Mouse (Mus musculus): Measurements from ENCODE around the gene Ddx6.
"Not testable (repeated sequence)": the region's sequence is repeated elsewhere in the genome, so short reads cannot be mapped to it uniquely, and the experiment has no call there.

Gene Ddx6

DNA sequence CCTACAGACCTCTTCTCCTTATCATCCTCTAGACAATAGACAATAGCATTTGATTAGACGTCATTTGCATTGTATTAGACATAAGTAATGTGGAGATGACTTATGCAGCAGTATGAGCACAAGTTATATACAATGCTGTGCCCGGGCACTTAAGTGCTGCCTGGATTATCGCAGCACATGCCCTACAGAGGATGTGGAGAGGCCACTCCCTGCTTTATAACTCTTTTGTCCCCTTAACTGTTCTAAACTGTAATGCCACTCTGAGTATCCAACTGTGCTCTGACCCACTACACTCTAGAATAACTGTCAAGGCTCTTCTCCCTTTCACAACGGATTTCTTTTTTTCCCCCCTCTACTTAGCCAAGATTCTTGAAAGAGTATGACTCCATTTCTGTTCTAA is 10.8 kb upstream of the Ddx6 start:
- DNase-seq (ENCODE audit: low read depth): no peak

DNA sequence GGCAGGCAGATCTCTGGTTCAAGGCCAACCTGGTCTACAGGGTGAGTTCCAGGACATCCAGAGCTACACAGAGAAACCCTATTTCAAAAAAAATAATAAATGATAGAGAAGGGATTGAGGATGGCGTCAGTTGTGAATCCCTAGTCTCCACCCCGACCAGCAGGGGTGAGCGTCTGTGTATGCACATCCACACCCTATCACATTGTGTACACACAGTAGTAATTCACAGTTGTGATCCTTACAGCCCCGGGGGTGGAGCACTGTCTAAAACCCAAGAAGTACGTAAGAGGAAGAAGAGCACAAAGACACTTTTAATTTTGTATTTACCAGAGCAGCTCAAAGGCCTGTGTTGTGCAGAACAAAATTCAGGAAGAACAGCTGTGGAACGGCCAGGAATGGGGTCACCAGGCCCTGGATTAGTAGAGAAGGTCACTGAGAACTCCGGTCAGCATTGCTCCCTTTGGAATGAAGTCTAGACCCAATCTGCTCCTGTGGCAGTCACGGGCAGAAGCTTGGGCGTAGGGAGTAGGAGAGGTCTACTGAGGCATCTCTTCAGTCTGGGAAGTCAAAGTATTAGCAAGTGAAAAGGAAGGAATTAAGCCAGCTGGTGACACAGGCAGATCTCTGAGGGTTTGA is 9.7 kb upstream of the Ddx6 start:
- DNase-seq (ENCODE audit: low read depth): no peak

DNA sequence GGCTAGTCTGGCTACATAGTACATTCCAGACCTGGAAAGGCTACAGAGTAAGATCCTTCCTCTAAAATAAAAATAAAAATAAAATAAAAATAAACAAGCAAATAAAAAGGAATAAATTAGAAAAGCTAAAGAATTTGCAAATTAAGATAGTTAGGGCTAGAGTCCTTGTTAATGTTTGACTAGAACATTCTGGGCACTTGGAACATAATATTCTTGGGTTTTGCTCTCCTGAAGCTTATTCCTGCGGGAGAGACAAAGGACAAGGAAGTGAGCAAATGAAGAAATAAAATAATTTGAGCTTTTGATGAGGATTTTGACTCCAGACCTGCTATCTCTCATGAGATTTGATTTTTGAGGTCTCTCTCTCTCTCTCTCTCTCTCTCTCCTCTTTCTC is 9.2 kb upstream of the Ddx6 start:
- DNase-seq (ENCODE audit: low read depth): no peak

GRCm38 (mm10) chr9:44597742-44598141 is 7.0 kb upstream of the Ddx6 start:
- no peak for DNase-seq (ENCODE audit: low read depth)

DNA sequence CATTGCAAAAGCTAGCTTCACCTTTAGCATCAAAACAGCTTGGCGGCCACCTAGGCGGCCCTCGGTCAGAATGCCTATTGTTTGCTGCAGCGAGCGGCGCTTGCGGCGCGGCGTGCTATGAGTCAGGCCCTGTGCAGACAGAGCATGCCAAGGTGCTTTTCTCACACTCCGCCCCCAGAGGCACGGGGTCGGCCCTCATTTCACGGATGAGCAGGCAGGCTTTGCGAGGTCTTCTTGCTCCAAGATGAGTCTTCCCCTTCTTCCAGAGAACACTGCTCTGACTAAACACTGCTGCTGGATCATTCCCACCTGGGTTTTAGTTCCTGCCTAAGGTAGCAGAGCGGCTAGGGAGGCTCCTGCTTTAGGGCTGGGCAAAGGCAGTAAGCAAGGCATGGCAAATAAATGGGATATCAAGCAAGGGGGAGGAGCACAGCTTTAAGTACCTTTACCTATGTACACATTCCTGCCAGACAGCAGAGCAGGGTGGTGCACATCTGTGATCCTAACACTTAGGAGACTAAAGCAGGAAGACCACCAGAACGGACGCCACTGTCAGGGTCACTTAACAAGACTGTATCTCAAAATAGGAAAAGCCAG is 5.7 kb upstream of the Ddx6 start:
- peak; percentile 25 for DNase-seq (ENCODE audit: low read depth)

DNA sequence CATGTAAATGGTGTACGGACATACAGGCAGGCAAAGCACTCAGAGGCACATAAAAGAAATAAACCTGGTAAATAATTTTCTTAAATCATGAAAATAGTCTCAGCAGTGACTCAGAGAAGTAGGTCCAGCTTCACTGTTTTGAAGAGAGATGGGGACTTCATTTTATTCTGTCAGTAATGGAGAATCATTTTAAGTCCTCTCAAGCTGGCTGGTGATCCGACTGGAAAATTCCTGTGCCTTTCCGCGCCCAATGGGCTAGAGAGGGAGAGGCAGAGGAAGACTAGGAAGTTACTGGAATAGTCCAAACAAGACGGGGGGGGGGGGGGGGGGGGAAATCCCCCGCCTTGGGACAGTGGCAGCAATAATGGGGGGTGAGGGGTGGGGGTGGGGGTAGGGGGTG is 5.1 kb upstream of the Ddx6 start:
- DNase-seq (ENCODE audit: low read depth): no peak

- DNase-seq (ENCODE audit: low read depth): no peak
These were observed 3.9 kb upstream of the Ddx6 start for GRCm38 (mm10) chr9:44600801-44601200.

DNA sequence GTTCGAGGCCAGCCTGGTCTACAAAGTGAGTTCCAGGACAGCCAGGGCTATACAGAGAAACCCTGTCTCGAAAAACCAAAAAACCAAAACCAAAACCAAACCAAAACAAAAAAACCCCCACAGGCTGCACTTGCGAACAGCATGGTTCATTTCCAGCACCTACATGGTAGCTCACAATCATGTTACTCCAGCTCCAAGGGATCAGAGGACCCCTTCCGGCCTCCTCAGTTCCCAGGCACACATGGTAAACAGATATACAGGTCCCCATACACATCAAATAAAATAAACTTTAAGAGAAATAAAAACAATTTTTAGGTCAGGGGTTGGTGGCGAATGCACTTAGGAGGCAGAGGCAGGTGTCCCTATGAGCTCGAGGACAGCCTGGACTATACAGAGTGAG is 1.9 kb upstream of the Ddx6 start:
- DNase-seq (ENCODE audit: low read depth): no peak

DNA sequence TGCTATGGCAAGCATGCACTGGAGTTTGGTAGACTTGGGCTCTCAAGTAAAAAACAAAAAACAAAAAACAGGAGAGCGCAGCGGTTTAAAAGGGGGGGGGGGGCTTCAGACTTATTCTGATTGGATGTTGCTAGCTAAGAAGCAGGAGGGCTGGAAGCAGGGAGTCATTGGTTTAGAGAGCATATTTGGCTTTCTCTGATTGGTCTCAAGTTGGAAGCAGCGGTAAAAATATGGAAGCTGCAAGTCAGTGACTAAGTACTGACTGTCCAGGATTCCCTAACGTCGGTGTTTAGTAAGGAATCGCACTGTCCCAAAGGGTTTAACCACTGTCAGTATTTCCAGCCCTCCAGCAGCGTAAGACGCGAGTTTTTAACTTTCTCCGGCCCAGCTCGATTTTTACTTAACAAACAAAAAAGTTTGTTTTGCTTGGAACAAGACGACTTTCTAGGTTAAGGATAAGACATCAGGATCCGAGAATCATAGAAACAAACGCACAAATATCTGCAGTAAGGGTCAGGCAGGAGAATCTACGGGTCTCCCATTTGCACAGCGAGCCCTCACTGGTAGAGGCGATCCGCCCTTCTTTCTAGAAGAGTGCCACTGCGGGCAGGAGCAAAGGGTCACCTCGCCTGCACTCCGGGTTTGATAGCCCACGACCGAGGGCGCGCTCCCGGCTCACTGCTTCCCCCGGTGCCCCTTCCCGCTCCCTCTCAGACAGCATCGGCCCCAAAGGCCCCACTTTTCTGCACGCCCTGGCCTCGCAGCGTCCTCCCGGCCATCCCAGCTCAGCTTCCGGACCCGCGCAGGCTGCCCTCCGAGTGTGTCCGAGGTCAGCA is 1.0 kb upstream of the Ddx6 start:
- DNase-seq (ENCODE audit: low read depth): peak; percentile 58

DNA sequence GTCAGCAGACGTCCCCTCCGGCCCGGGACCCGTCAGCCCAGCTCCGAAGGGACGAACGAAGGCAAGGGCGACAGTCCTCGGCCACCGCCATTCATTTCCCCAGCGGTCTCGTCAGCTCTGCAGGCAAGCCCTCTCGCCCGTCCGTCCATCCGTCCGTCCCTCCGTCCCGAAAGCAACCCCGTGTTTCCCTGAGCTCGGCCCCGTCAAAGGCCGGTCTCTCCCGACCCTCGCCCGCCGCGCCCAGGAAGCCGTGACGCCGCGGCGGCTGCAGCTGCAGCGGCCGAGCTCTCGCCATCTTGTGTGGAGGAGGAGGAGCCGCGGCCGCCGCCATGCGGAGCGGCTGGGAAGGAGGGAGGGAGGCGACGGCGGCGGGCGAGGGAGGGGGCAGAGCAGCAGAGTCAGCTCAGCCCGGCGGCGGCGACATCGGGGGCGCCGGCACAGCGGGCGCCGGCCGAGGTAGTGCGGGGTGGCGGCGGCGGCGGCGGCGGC is 358 bp upstream of the Ddx6 start:
- peak; percentile 60 for DNase-seq (ENCODE audit: low read depth)

DNA sequence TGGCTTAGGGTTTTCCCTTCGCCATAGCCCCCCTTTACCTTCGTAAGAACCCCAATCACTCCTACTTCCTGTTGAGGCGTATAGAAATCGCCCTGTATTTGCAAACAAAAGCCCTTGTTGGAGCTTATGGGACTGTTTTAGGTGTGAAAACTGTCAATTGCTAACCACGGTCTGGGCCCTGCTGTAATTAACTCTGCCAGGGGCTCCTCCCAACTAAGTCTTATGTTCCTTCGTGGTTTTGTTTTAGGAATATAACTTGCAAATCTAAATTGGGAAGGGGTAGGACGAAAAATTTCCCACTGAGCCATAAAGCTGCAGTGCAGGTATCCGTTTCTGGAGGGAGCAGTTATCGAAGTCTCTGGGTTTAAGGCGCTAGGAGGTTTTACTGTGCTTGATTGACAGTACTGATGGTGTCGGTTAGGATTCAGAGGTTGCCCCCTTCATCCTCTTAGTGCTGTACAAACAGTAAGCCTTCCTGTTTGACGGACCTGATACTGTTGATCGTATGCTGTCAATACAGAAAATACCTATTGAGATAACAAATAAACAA is 999 bp downstream of the Ddx6 start:
- no peak for DNase-seq (ENCODE audit: low read depth)

DNA sequence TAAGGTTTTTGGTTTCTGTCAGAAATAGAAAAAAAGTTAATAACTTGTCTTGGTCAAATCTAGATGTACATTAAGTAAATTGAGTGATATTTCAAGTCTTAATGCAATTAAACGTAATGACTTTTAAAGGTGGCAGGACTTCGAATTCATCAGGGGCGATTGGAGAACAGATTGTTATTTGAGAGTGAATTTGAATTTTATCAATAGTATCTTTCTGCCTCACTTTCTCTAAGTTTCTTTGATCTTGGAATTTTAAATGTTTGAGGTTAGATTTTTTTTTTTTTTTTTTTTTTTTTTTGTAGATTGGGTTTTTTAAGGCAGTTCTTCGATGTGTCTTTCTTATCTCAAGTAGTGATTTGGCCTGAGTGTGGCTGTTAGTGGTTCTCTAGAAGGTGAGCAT is 2.0 kb downstream of the Ddx6 start:
- DNase-seq (ENCODE audit: low read depth): no peak

DNA sequence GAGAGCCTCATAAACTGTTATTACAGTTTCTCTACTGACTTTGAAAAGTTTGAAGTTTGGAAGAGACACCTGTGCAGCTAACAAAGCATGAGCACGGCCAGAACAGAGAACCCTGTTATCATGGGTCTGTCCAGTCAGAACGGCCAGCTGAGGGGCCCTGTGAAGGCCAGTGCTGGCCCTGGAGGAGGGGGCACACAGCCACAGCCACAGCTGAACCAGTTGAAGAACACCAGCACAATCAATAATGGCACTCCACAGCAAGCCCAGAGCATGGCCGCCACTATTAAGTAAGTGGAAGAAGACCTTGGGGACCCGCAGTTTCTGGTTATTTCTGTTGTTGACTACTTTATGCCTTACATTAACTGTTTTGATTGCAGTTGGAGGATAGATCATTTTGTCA is 2.6 kb downstream of the Ddx6 start:
- DNase-seq (ENCODE audit: low read depth): no peak

GRCm38 (mm10) chr9:44610371-44610770 is 5.7 kb downstream of the Ddx6 start:
- DNase-seq (ENCODE audit: low read depth): no peak

GRCm38 (mm10) chr9:44613081-44613480 is 8.4 kb downstream of the Ddx6 start:
- DNase-seq (ENCODE audit: low read depth): not testable (repeated sequence)

GRCm38 (mm10) chr9:44621114-44621513 is 16.4 kb downstream of the Ddx6 start:
- no peak for DNase-seq (ENCODE audit: low read depth)

DNA sequence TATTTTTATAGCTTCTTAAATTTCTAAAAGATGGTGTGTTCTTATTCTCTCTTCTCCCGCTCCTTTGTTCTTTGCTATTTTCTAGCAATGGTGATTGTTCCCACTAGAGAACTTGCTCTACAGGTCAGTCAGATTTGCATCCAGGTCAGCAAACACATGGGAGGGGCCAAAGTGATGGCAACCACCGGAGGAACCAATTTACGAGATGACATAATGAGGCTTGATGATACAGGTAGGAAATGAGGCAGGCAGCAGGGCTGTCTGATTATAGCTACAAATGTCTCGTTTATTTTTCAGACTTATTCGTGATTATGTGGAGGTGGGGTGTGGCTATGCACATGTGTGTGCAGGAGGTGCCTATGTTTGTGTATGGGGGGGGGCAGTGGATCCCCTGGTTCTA is 19.7 kb downstream of the Ddx6 start:
- DNase-seq (ENCODE audit: low read depth): no peak

DNA sequence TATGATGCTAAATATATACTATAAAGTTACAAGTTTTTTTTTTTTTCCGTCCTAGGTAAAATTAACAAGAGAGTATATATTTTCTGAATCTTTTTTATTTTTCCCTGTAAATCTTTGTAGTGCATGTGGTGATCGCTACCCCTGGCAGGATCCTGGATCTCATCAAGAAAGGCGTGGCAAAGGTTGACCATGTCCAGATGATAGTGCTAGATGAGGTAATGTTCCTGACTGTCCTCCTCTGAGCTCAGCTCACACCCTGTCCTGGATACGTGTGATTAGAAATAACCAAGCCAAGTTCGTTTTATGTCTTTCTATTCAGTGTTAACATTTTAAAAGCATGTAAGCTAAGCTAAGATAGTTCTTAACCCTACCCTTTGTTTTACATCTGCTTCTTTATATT is 21.6 kb downstream of the Ddx6 start:
- DNase-seq (ENCODE audit: low read depth): no peak

- DNase-seq (ENCODE audit: low read depth): no peak
These were observed 33.0 kb downstream of the Ddx6 start for GRCm38 (mm10) chr9:44637551-44638169.

GRCm38 (mm10) chr9:44638726-44639125 is 34.0 kb downstream of the Ddx6 start:
- DNase-seq (ENCODE audit: low read depth): not testable (repeated sequence)

DNA sequence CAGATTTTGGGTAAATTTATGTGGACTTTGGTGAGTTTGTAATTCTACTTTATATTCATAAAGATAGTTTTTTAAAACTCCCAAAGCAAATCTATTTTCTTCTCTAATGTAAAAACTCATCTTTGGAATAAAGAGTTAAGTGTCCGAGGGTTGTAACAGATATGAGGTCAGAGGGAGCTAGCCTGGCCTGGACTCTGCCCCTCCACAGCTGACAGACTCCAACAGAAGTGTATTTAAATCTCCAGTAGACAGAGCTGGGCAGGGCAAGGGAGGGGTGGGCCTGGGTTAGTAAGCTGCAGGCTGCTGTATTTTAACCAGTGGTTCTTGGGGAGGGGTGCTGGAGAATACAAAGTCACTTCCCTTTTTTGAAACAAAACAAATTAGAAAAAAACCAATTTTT is 35.3 kb downstream of the Ddx6 start:
- DNase-seq (ENCODE audit: low read depth): not testable (repeated sequence)

DNA sequence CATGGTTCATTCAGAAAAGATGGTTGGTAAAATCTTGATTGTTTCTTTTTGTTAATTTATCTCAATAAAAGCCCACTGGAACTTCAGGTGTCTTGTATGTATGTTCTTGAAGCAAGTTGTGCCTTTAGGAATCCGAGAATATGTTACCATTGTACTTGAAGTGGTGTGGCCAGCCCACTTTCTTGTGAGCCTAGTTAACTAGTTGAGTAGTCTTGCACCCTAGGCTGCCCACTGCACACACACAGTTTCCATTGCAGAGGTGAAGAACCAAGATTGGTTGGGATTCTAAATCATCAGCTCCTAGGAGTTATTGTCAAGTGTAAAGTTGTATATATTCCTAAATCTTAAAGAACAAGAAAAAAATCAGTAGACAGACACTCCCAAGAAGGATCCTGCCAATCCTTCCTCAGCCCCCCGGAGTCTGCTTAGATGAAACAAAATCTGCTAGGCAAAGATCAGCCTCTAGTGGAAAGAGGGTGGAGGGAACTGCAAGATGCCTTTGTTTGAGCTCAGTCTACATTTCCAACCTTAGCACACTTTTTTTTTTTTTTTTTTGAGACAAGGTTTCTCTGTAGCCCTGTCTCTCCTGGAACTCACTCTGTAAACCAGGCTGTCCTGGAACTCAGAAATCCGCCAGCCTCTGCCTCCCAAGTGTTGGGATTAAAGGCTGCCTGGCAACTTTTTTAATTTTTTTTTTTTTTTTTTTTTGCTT is 36.1 kb downstream of the Ddx6 start:
- DNase-seq (ENCODE audit: low read depth): no peak

All from c-Kit-positive CD71-negative TER-119-negative erythroid progenitor cells, embryonic 14.5 days (primary cell).